Mouse (Mus musculus) neural tube, embryonic 14.5 days (tissue): Measurements from ENCODE around the gene Tarbp1. TPM values are rescaled to one million over a fixed set of nuclear protein-coding genes. Genes with fewer than 3 reads are reported as not detected.
A peak's percentile ranks its signal among the peaks of the same experiment; 100 is the strongest.
"Not testable (repeated sequence)": the region's sequence is repeated elsewhere in the genome, so short reads cannot be mapped to it uniquely, and the experiment has no call there.

Source experiments
- ATAC-seq: fragments of 200-750 bp; cut with Nextera tagmentation; 2 replicates; pipeline ENCODE4 v1.8.0; 2017; ENCODE audit warnings: low read depth, mild to moderate bottlenecking, moderate TSS enrichment, moderate library complexity
- H3K27ac ChIP-seq: fragments of 300-500 bp; sonication (generic); 2 replicates; pipeline ENCODE4 v1.5.1; 2014; ENCODE audit warnings: low read depth, mild to moderate bottlenecking, control low read depth, low read length, moderate library complexity, mixed read lengths
- H3K27me3 ChIP-seq: fragments of 300-500 bp; sonication (generic); 2 replicates; pipeline ENCODE4 v1.6.1; 2014; ENCODE audit warnings: low read length; ENCODE audit not compliant: control insufficient read depth, insufficient read depth
- H3K36me3 ChIP-seq: fragments of 300-500 bp; sonication (generic); 2 replicates; pipeline ENCODE4 v1.6.1; 2014; ENCODE audit warnings: low read length, mixed read lengths; ENCODE audit not compliant: control insufficient read depth, insufficient read depth
- H3K4me1 ChIP-seq: fragments of 300-500 bp; sonication (generic); 2 replicates; pipeline ENCODE4 v1.6.1; 2014; ENCODE audit warnings: low read length; ENCODE audit not compliant: control insufficient read depth, insufficient read depth
- H3K4me2 ChIP-seq: fragments of 300-500 bp; sonication (generic); 2 replicates; pipeline ENCODE4 v1.6.1; 2014; ENCODE audit warnings: mild to moderate bottlenecking, low read depth, low read length, control low read depth
- H3K4me3 ChIP-seq: fragments of 300-500 bp; sonication (generic); 2 replicates; pipeline ENCODE4 v1.5.1; 2014; ENCODE audit warnings: low read depth, low read length, control low read depth, mixed read lengths
- H3K9ac ChIP-seq: fragments of 300-500 bp; sonication (generic); replicated peaks from 2 replicates; pipeline ENCODE4 v1.6.1; 2014; ENCODE audit warnings: low read depth, mild to moderate bottlenecking, control low read depth, low read length, mixed read lengths
- H3K9me3 ChIP-seq: fragments of 300-500 bp; sonication (generic); 2 replicates; pipeline ENCODE4 v1.6.1; 2016; ENCODE audit warnings: low read length; ENCODE audit not compliant: control insufficient read depth
- WGBS: fragments of 180-500 bp; shearing (Covaris S2); extraction: QIAGEN DNeasy Blood & Tissue Kit; methylation state at CpG from one replicate; pipeline ENCODE4 v1.1.7; 2014; 5-methylcytosine and 5-hydroxymethylcytosine counted together
- polyA plus RNA-seq: library from polyadenylated mRNA; unstranded; fragments of >200 nt; fragmentation: Nextera tagmentation; extraction: Ambion mirVana; gene quantifications from 2 replicates; pipeline ENCODE4 v1.2.1, GENCODE M21; 2014

Tarbp1 gene
- polyA plus RNA-seq, 1 experiment from 2014 or later = 2.7 TPM

DNA sequence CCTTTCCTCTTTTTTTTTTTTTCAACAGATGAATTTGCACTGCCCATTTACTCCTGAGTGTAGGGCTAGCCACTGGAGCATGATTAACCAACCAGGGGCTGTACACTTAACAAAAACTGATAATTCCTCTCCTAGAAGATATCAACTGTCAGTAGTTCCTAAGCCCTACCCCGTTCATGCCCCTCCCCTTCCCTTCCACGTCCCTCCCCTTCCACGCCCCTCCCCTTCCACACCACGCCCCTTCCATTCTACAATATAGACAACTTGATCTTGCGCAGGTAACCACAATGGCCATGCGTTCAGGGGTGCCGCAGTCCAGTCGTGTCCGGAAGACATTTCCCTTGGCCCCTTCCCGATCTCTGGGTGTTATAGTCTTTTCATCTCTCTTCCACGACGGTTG lies 20.6 kb upstream of the Tarbp1 start:
- H3K4me1 ChIP-seq = peaks cover 10% of the 10 kb centered on the region
- H3K4me2 ChIP-seq = no peak overlapping the region
- no peaks in the 10 kb centered on the region for H3K27me3 ChIP-seq
- H3K4me3 ChIP-seq = no peak overlapping the region
- H3K27ac ChIP-seq = no peak overlapping the region
- H3K9ac ChIP-seq = no peak overlapping the region
- H3K9me3 ChIP-seq = no peaks in the 10 kb centered on the region
- H3K36me3 ChIP-seq = no peaks in the 10 kb centered on the region
- 86% methylated on average over 12 of the region's 12 CpGs for WGBS
- no peak for ATAC-seq

DNA sequence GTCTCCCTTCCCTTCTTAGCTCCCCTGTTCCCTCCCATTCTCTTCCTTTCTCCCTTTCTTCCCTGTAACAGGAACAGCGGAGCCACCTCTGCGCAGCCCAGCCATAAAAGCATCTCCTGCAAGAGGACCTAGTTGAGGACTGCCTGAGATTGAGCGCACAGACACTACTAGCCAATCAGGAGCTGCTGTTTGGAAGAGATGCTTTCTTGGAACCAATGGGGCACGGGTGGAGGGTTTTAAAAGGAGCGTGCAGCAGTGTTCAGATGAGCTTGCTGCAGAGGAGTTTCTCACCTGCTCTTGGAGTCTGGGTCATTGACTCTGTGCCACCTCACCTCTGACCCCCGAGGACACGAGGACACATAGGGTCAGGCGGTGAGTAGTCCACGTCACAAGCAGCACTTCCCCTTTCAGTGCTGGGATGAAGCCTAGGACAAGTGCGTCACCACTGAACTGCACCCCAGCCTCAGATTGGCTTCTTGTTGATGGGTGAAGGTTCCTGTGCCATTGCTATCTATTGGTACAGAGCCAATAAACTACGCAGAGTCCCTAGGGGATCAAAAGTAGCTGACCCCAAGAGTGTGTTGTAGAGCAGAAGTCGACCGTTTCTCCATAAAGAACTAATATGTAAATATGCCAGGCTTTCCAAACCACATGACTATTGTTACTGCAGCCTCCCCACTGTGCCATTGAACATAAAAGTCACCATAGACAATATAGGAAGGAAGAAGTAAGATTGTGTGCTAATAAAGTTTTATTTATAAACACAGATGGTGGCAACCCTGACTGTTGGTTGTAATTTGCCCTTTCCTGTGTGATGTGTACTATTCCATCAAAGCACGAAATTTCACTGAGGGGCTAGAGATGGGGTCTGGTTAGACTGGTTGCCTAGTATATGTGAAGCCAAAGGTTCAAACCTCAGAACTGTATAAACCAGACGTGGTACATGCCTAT lies 19.6 kb upstream of the Tarbp1 start:
- 74% methylated on average over 15 of the region's 15 CpGs for WGBS
- ATAC-seq = no peak
- no peak overlapping the region for H3K4me2 ChIP-seq

DNA sequence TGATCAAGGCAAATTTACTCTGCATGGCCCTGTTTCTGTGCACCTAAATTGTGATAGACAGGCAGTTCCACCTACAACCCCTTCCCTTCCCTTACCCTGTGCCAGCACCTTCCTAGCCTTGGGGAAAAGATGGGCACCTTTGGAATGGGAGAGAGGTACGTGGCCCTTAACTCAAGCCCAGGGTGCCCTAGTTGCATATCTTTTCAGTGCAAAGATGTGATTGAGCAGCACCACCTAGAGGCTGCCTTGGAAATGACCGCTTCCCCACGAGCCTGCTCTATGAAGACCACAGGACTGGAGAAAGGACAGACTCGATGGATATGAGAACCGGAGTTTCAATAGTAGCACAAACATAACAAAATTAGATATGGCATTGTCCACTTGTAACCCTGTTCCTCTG lies 8.1 kb upstream of the Tarbp1 start:
- H3K27ac ChIP-seq = no peak overlapping the region
- H3K36me3 ChIP-seq = no peaks in the 10 kb centered on the region
- peak; percentile 38; the same call in 1 of the 2 replicates for ATAC-seq
- H3K9ac ChIP-seq = no peak overlapping the region
- H3K9me3 ChIP-seq = no peaks in the 10 kb centered on the region
- H3K4me3 ChIP-seq = no peak overlapping the region
- WGBS = 11% methylated on average over 5 of the region's 5 CpGs
- H3K4me2 ChIP-seq = no peak overlapping the region
- no peaks in the 10 kb centered on the region for H3K27me3 ChIP-seq
- H3K4me1 ChIP-seq = no peaks in the 10 kb centered on the region

More for the DNA sequence above, 19.6 kb upstream of the Tarbp1 start:
- Histone ChIP-seq H3K9ac (no peak overlapping the region), H3K27me3 (no peaks in the 10 kb centered on the region), H3K4me1 (peaks cover 10% of the 10 kb centered on the region), H3K27ac (no peak overlapping the region), H3K36me3 (no peaks in the 10 kb centered on the region), H3K4me3 (no peak overlapping the region), H3K9me3 (no peaks in the 10 kb centered on the region)

GRCm38 (mm10) chr8:126482348-126482720 lies 7.5 kb upstream of the Tarbp1 start:
- no peaks in the 10 kb centered on the region for H3K27me3 ChIP-seq
- H3K9ac ChIP-seq = no peak overlapping the region
- H3K4me1 ChIP-seq = no peaks in the 10 kb centered on the region
- no peak overlapping the region for H3K4me3 ChIP-seq
- H3K9me3 ChIP-seq = no peaks in the 10 kb centered on the region
- no peak overlapping the region for H3K27ac ChIP-seq
- H3K4me2 ChIP-seq = no peak overlapping the region
- no peak for ATAC-seq
- 71% methylated on average over 2 of the region's 2 CpGs for WGBS
- no peaks in the 10 kb centered on the region for H3K36me3 ChIP-seq

- ATAC-seq = peak; percentile 46
- H3K9ac ChIP-seq = no peak overlapping the region
These were observed 6.9 kb upstream of the Tarbp1 start for GRCm38 (mm10) chr8:126481494-126482347.

DNA sequence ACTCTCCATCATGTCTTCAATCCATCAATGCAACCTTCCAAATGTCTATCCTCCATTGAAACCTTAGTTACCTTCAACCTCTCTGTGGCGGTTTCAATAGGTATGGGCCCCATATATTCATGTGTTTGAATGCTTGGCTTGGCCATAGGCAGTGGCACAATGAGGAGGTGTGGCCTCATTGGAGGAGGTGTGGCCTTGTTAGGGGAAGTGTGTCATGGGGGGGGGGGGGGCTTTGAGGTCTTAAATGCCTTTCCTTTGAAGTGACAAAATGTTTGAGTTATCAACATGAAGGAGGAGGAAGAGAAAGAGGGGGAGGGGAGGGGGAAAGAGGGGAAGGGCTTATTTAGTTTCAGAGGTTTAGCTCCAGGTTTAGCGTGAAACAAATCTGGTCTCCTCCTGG lies 5.5 kb upstream of the Tarbp1 start:
- H3K4me1 ChIP-seq = no peaks in the 10 kb centered on the region
- 85% methylated on average over 2 of the region's 2 CpGs for WGBS
- no peak overlapping the region for H3K4me2 ChIP-seq

More at GRCm38 (mm10) chr8:126481494-126482347, 6.9 kb upstream of the Tarbp1 start:
- Histone ChIP-seq H3K27ac (no peak overlapping the region), H3K9me3 (no peaks in the 10 kb centered on the region), H3K27me3 (no peaks in the 10 kb centered on the region), H3K36me3 (no peaks in the 10 kb centered on the region), H3K4me2 (no peak overlapping the region), H3K4me1 (no peaks in the 10 kb centered on the region), H3K4me3 (no peak overlapping the region)
- WGBS = 41% methylated on average over 8 of the region's 8 CpGs

GRCm38 (mm10) chr8:126478714-126479113 lies 3.8 kb upstream of the Tarbp1 start:
- no peak for ATAC-seq
- 67% methylated on average over 3 of the region's 3 CpGs for WGBS
- no peaks in the 10 kb centered on the region for H3K27me3 ChIP-seq
- no peaks in the 10 kb centered on the region for H3K9me3 ChIP-seq
- no peaks in the 10 kb centered on the region for H3K36me3 ChIP-seq
- H3K27ac ChIP-seq = no peak overlapping the region
- peaks cover 4% of the 10 kb centered on the region; the same call in 1 of the 2 replicates for H3K4me1 ChIP-seq
- no peak overlapping the region for H3K4me2 ChIP-seq
- H3K4me3 ChIP-seq = no peak overlapping the region
- no peak overlapping the region for H3K9ac ChIP-seq

More for the DNA sequence above, 5.5 kb upstream of the Tarbp1 start:
- no peak overlapping the region for H3K9ac ChIP-seq
- no peak for ATAC-seq
- no peak overlapping the region for H3K4me3 ChIP-seq
- H3K27ac ChIP-seq = no peak overlapping the region
- no peaks in the 10 kb centered on the region for H3K27me3 ChIP-seq
- no peaks in the 10 kb centered on the region for H3K9me3 ChIP-seq
- H3K36me3 ChIP-seq = no peaks in the 10 kb centered on the region

GRCm38 (mm10) chr8:126476151-126476855 lies 1.4 kb upstream of the Tarbp1 start:
- not testable (repeated sequence) for H3K4me1 ChIP-seq, H3K4me2 ChIP-seq, H3K4me3 ChIP-seq, H3K9me3 ChIP-seq, H3K27me3 ChIP-seq, H3K27ac ChIP-seq, H3K9ac ChIP-seq, H3K36me3 ChIP-seq, ATAC-seq
- 48% methylated on average over 29 of the region's 29 CpGs for WGBS
